Mouse (Mus musculus) kidney, postnatal 10 days (tissue): Measurements from ENCODE around the gene Ccm2l.

ENCODE experiments used
- DNase-seq: peaks from one replicate; pipeline ENCODE4 v3.0.0; 2021; ENCODE audit warnings: mixed read lengths

The Ccm2l gene

DNA sequence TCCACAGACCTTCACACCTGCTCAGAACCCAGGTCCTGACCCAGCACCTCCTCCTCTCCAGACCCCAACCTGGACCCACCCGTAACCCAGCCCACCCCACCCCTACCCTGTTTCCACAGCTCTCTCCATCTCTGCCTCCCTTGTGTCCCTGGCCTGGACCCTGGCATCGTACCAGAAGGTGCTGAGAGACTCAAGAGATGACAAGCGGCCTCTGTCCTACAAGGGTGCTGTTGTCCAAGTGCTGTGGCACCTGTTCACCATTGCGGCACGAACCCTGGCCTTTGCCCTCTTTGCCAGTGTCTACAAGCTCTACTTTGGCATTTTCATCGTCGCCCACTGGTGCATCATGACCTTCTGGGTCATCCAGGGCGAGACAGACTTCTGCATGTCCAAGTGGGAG, 11.9 kb upstream of the Ccm2l start:
- no peak for DNase-seq

DNA sequence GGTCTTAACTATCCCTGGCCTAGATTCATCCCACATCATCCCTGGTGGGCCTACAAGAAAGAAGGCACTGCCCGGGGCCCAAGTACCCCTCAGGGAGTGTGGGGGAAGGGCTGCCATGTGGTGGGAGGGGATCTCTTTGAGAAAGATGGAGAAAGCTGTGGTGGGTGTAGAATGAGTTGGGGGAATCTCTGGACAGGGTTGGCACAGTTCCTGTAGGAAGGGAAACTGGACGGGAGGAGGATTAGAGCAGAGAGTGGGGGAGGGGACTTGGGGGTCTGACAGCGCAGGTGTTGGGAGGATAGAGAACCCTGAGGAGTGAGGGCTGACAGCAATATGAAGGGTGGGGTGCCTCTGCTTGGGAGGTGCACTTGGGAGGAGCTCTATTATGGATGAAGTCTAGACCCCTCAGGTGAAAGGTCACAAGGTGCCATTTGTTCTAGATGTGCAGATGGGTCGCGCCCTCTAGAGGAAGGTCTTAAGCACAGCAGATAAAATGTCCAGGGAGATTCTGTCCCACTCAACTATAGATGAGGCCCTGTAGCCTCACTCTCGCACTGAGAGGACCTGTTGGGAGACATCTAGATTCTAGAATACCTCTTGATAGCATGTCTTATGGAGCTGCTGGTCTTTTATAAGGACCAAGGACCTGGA, 10.4 kb upstream of the Ccm2l start:
- no peak for DNase-seq

DNA sequence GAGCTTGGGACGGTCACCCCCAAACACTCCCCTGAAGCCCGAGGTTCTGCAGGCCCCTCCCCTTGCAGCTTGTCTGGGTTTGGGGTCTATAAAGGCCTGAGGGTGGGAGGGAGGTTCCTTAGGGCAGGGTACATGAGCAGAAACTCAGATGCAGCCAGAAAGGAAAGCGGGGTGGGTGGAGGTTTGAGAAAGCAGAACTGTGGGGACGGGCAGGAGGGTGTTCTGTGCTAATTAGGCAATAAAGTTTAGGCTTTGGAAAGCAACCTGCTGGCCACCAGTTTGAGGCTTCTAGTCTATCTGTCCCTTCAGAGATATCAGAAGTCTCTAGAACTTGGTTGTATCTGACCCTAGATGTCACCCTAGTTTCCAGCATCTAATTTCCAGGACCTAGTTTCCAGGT, 7.4 kb upstream of the Ccm2l start:
- no peak for DNase-seq

DNA sequence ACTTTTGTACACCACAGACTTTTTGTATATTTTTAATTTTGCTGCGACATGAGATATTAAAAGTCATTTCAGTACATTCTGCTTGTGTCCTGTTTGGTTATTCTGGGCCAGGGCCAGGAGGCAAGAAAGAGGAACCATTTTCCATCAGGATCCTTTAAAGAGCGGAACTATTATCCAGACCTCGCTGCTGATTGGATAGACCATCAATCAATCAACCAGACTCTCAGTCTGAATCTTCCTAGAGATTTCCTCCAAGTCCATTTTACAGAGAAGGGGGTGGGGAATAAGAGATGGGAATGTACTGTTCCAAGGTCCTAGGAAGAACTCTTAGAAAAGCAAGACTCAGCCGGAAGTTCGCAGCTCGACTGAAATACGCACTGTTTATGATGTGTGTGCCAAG, 5.5 kb upstream of the Ccm2l start:
- DNase-seq = no peak

DNA sequence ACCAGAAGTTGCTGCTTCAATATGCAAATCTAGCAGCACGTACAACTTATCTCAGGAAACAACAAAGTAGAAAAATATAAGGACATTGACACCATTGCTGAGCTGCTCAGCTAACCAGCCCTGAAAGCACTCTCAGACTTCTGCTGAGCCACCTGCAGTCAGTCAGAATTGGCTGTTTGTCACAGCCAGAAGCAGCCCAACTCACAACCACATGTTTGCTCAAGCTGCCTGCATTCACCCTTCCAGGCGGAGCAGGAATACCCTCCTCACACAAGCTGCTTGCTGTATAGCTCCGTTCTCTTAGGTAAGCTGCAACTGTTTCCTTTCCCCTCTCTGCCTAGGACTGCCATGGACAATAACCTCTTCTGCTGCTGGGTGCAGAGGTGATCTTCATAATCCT, 2.4 kb upstream of the Ccm2l start:
- DNase-seq = no peak

DNA sequence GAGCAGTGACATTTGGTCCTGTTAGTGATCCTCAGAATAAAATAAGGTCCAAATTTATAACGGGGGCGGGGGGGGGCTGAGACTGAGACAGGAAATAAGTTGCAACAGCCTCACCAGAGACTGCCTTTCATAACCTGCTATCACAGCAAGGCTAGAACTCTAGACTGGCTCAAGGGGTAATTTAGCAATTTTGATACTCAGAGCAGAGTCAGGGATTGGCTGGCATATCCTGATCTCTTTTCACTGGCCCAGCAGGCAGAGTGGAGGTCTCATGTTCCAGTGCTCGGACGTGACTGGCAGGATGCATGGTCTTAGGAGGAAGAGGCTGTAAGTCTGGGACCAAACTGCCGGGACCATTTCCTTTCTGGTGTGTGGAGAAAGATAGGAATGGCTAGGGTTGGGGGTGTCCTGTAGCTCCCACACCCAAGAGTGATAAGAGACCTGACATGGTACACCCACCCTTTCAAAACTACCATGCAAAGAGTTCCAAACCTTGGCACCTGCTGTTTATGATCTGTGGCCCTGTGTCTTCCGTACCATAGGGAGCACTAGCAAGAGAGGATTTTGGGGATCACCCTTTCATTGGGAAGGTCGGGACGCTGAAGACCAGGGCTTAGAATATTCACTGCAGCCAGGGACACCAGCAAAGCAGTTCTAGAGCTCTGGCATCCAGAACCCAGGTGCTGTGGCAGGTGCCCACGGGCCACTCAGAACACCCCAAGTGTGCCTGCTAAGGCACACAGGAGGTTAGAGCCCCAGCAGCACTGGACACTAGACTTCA, 1.4 kb upstream of the Ccm2l start:
- DNase-seq = no peak

DNA sequence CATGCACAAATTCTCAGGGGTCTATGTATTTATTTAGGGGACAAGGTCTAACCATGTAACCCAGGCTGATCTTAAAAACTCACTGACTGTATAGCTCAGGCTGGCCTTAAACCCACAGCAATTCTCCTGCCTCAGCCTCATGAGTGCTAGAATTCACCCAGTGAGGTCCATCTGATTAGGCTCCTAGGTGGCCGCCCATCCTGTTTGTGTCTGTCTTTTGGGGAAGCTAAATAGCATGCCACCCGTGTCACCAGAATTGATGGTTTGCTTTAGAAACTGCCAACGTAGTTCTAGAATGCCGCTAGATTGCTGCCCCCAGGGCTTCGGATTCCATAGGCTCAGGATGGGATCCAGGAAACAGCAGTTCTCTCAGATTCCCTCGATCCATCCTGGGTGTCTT, 1.2 kb downstream of the Ccm2l start:
- DNase-seq = no peak

DNA sequence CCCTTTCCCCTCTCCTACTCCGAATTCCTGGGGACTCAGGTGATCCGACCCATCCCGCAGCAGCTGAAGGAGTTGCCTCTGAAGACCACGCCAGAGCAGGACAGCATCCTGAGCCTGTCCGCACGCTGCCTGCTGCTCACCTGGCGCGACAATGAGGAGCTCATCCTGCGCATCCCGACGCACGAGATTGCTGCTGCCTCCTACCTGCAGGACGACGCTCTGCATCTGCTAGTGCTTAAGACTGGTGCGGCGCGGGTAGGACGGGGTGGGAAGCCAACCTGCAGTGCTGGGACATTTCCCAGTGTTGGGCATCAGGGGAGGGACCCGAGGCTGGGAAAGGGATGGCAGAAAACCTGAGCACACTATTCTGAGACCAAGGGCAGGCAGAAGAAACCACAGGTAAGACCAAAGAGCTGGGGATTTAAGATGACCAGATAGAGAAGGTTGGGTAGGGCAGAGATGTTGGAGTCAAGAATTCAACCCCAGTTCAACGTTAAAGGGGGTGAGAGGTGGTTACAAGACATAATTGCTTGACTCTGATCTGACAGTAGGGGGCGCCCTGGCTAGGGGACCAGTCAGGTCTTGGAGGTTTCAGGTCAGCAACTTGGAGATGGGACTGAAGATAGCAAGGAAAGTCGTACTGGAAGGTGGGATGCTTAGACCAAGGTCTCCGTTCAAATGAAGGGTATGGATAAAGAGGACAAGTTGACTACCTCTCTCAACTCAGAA, 5.2 kb downstream of the Ccm2l start:
- DNase-seq = peak; percentile 46

DNA sequence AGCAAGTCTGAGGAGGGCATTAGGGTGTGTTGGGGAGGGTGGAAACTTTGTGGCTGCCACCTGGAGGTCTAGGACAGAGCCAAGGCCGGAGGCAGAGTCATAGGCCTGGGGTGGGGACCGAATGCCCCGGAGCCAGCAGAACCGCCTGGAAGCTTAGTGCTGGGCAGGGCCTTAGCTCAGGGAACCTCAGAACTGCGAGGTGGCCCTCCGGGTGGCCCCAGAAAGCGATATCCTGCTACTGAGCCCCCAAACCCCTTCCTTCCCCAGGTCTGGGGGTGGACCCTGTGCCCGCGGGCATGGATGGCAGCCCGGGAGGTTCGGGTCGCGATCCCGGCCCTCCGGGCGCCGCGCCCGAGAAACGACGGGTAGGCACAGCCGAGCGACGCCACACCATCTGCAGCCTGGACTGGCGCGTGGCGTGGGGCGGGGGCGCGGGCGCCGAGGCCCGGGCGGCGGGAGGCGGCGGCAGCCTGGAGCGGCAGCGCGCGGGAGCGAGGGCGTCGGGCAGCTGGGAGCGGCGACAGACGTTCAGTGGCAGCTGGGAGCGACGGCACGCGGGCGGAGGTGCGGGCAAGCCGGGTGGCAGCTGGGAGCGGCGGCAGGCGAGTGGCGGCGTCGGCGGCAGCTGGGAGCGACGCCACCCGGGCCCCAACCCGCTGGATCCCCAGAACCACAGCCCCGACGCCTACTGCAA, 5.9 kb downstream of the Ccm2l start:
- no peak for DNase-seq

DNA sequence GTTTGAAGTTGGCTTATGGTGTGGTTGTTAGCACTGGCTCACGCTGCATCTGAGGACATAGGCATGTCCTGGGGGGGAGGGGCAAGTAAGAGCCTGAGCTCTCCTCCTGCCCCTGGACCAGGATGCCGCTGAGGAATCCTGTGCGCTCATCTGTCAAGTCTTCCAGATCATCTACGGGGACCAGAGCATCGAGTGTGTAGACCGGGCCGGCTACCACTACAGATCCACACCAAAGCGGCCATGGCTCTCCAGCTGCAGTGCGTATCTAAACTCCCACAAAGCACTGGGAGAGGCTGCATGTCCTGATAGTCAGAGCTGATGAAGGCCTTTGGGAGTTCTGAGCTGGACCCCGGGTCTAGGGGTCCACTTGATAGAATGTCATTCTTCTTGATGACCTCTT, 8.9 kb downstream of the Ccm2l start:
- DNase-seq = no peak

DNA sequence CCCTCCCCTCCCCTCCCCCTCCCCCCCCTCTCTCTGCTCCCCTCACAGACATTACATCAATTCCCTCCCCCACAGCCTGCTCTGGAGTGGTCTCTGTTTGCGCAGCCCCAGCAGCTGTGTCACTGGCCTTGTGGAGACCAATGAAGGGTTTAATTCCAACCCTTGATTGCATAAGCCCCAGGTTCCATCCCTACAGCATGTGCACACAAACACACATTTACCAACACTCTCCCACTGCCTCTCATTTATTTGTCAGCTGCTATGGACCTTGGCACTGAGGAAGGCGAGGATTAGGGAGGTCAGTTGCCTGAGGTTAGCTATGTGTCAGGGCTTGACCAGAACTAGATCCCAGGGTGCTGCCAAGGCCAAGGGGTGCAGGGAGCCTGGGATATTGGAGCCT, 10.2 kb downstream of the Ccm2l start:
- DNase-seq = no peak

DNA sequence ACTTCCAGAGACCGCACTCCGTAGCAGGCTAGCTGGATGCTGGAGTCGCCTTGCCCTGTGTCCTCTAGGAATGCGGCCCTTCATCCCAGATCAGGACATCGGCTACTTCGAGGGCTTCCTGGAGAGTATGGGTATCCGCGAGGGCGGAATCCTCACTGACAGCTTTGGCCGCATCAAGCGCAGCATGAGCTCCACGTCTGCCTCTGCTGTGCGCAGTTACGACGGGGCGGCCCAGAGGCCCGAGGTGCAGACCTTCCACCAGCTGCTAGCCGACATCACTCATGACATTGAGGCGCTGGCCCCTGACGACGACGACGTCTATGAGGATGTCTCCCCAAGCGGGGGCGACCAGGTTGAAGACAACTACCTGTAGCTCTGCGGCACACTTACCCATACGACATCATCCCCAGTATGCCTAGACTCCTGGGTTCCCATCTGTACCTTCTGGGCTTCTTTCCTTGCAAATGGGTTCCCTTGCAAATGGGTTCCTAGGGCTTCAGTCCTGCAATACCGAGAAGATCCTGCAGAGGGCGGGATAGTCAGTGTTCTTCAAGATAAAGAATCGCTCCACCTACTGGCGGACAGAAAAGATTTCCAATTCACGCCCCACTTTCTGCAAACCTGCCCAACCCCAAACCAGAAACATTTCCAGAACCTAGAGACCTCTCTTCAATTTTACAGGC, 15.2 kb downstream of the Ccm2l start:
- DNase-seq = peak; percentile 88

DNA sequence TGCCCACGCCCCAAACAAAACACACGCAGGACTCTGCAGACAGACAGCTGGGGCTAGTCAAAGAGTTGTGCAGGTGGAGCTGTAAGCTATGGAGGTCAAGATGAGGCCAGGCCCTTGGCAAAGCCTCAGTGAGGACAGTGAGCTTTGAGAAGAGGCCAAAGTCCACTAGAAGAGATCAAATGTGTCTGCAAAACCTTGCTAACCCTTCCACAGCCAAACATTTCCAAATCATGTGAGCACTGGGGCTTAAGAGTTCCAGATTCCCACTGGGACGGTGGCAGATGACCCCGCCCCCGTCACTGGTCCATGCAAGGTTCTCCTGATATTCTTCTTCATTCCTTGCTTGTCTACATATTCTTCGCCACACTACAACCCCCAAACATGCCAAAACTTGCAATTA, 16.1 kb downstream of the Ccm2l start:
- DNase-seq = no peak

DNA sequence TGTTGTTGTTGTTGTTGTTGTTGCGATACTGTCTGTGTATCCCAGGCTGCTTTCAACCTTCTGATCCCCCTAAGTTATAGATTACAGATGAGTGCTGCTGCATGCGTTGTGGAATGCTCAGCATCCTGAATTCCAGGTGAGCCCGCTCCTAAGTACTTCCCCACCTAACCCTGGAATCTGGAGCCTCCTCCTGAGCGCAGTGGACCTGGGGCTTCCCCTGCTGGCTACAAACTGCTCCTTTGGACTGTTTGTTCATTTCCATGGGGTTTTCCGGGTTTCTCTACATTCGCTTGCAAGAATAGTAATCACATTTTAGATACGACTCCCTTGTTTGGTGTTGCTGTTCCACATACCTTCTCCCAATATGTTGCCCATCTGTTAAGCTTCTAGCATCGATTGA, 17.5 kb downstream of the Ccm2l start:
- no peak for DNase-seq

DNA sequence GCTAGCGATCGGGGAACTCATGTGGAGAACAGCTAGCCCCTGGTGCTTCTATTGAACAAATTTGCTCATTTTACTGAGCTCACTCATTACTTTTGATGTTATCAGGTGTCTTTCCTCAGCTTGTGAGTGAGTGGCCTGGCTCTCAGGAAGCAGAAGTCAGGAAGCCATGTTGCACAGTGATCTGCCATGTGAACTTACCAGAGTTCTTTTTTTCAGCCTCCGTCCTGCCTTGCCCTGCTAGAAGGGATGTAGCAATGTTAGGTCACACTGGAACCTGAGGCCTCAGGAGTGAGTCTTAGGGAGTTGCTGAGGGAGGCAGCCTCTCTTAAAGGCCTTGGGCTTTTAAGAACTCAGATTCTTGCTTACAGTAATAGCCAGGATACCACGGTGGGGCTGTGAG, 18.1 kb downstream of the Ccm2l start:
- no peak for DNase-seq

DNA sequence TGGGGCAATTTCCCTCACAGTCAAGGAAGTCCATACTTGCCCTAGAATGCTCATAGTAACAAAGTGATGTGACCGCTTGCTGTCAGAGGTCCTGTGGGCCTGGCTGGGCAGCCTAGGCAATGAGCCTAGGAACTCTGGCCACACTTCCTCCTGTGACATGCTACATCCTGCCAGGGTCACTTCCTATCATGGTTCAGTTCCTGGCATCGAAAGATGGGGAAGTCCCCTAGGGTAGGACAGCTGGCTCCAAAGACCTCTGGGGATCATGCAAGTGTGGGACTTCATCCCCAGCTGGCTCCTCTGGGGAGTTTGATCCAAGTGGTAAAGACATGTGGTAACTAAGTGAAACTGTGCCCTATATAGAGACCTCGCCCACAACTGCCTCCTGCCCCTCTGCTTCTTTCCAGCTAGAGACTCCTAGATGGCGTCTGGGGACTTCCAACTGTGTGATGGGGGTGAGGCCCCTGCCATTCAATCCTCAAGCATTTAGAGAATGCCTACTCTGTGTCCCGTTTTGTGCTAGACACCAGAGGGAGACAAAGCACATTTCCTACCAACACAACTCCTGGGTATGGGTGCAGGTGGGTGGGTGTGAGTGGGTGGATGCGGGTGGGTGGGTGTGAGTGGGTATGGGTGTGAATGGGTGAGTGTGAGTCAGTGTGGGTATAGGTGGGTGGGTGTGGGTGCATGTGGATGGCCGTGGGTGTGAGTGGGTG, 18.7 kb downstream of the Ccm2l start:
- DNase-seq = peak; percentile 40

DNA sequence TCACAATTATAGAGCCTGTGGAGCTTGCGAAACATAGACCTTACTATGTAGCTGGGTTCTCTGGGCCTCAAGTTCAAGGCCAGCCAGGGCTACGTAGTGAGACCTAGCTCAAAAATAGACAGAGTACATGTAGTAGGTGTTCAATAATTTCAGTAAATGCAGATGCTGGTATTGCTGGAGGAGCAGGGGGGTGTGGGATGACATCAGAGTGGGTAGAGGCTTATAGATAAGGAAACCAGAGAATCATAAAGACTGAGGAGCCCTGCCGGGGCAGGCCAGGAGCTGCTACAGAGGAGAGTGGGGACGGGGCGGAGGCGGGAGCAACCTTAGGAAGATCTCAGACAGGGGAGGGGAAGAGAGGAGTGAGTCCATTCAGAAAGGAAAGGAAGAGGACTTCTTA, 19.8 kb downstream of the Ccm2l start:
- no peak for DNase-seq

DNA sequence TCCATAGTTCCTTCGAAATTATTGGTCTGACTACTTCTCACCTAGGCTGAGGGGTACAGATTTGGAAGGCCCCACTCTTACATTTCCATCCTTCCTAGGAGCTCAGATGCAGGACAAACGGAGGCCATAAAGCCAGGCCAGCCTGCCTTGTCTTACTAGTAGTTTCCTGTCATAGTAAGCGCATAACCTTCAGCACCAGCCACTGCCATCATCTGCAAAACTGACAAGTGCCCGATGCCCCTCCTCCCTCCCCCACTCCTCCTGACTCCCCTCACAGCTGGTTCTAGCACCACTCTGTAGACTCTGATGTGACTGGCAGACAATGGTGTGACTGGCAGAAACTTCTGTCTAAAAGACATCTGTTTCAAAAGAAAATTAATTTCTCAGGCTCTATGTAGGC, 20.4 kb downstream of the Ccm2l start:
- no peak for DNase-seq

DNA sequence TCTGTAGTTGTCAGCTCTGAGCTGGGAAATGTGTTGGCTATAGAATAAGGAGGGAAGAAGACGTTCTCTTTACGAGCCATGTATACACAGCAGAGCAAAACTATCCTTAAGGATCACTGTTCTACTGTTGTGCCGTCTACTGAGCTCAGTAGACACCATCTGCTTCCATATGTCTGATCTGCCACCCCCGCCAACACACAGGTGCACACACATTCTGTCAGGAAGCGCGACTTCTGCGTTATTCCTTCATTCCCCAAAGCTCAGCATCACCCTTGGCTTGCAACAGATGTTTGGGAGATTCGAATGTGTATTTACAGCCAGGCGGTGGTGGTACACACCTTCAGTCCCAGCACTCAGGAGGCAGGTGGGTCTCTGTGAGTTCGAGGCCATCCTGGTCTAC, 21.3 kb downstream of the Ccm2l start:
- DNase-seq = no peak

DNA sequence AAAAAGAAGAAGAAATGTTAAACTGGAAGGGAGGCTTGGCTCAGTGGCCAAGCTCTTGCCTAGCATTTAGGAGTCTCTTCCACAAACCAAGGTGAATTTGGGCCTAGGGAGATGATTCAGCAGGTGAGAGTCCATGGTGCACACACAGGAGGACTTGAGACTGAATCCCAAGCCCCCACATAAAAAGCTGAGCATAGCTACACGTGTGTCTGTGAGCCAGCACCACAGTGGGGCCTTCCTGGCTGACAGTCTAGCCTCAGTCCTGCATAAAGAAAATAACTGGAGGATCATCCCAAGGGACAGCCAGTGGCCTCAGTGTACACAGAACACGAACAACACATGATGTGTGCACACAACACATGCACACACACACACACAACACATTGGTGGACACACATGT, 23.6 kb downstream of the Ccm2l start:
- no peak for DNase-seq

DNA sequence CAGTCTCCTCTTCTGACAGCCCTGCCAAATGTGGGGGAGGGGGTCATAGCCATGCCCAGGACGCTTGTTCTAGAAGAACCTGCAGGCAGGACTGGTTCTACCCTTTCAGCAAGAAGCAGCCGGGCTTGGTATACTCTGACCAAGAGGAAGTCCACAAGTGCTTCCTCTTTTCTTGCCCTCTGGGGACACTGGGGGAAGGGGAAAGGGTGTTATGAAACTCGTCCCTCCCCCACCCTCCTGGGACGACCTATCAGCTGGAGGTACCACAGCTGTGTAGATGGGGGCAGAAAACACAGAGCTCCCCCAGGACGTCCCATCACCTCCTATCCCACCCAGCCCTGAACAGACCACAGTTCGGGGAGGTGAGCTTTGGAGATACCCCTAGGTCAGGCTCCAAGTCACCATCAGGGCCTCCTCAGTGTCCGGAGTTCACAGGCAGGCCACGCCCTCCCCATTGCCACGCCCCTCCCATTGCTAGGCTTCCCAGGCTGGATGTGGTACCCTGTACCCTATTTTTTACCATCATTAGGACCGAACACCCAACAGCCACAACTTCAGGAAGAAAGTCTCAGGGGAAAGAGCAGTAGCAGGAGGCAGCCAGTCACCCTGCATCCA, 24.9 kb downstream of the Ccm2l start:
- peak; percentile 29 for DNase-seq
